Mouse (Mus musculus) cerebellum, postnatal 4 days (tissue): ENCODE measurements around the gene Cbfa2t3.
"Not testable (repeated sequence)": the region's sequence is repeated elsewhere in the genome, so short reads cannot be mapped to it uniquely, and the experiment has no call there.

Experiments used
- DNase-seq, 2 experiments: peaks; one replicate each; pipeline ENCODE4 v3.0.0; 2022; ENCODE audit warnings: low spot score in 2 of 2, mixed read lengths in 1 of 2

The Cbfa2t3 gene

GRCm38 (mm10) chr8:122638601-122639000 lies 60.3 kb downstream of the Cbfa2t3 start:
- peak in 1 of 2 experiments; percentile 66 for DNase-seq

GRCm38 (mm10) chr8:122637230-122637629 lies 61.7 kb downstream of the Cbfa2t3 start:
- no peak for DNase-seq

- DNase-seq = no peak
Observed at GRCm38 (mm10) chr8:122636803-122637175, 62.1 kb downstream of the Cbfa2t3 start.

- no peak for DNase-seq
Observed at GRCm38 (mm10) chr8:122635878-122636802, 62.8 kb downstream of the Cbfa2t3 start.

GRCm38 (mm10) chr8:122633205-122633604 lies 65.7 kb downstream of the Cbfa2t3 start:
- no peak for DNase-seq

GRCm38 (mm10) chr8:122632134-122632533 lies 66.8 kb downstream of the Cbfa2t3 start:
- not testable (repeated sequence) for DNase-seq

- peak in 1 of 2 experiments; percentile 33 for DNase-seq
Observed at GRCm38 (mm10) chr8:122630696-122631095, 68.2 kb downstream of the Cbfa2t3 start.

GRCm38 (mm10) chr8:122629388-122629787 lies 69.5 kb downstream of the Cbfa2t3 start:
- no peak for DNase-seq

- no peak for DNase-seq
Observed at GRCm38 (mm10) chr8:122626896-122627295, 72.0 kb downstream of the Cbfa2t3 start.

GRCm38 (mm10) chr8:122625811-122626210 lies 73.1 kb downstream of the Cbfa2t3 start:
- DNase-seq = no peak

- DNase-seq = no peak
Observed at GRCm38 (mm10) chr8:122624653-122625052, 74.3 kb downstream of the Cbfa2t3 start.

GRCm38 (mm10) chr8:122623844-122624642 lies 74.9 kb downstream of the Cbfa2t3 start:
- no peak for DNase-seq

- DNase-seq = no peak
Observed at GRCm38 (mm10) chr8:122622727-122623126, 76.2 kb downstream of the Cbfa2t3 start, which contains the start of gene Pabpn1l. TSS of gene Pabpn1l (minus strand) at chr8:122622739.

- DNase-seq = no peak
Observed at GRCm38 (mm10) chr8:122620446-122620845, 78.5 kb downstream of the Cbfa2t3 start.

- no peak for DNase-seq
Observed at GRCm38 (mm10) chr8:122618660-122619378, 80.1 kb downstream of the Cbfa2t3 start.

GRCm38 (mm10) chr8:122617947-122618546 lies 80.9 kb downstream of the Cbfa2t3 start:
- peak; percentile 82 to 88 for DNase-seq

- DNase-seq = no peak
Observed at GRCm38 (mm10) chr8:122616181-122616905, 82.6 kb downstream of the Cbfa2t3 start.

- peak; percentile 79 to 92 for DNase-seq
Observed at GRCm38 (mm10) chr8:122611295-122612133, 87.4 kb downstream of the Cbfa2t3 start, which contains the start of the genes Galns and Trappc2l. TSS of gene Galns (minus strand) at chr8:122611463. TSS of gene Trappc2l (plus strand) at chr8:122611640.

GRCm38 (mm10) chr8:122610612-122611277 lies 88.2 kb downstream of the Cbfa2t3 start:
- DNase-seq = no peak
